18 mouse cellular contexts compared by ENCODE assay signal in genomic region chr16:6103713-6104112, GRCm38 (mm10).
"Had no signal": no experiment of that assay in that cellular context is flagged by ENCODE, and none has a peak within 500 bp of the region (broad histone marks: within the 10 kb centered on the region; RNA-seq: fewer than 3 reads in every experiment).

No protein-coding gene starts in this region.

- H3K4me2 ChIP-seq: lung, embryonic 14.5 days; midbrain, embryonic 12.5 days; neural tube, embryonic 13.5 days; neural tube, embryonic 15.5 days had no signal

- H3K9ac ChIP-seq: lung, embryonic 14.5 days; midbrain, embryonic 12.5 days; neural tube, embryonic 13.5 days; neural tube, embryonic 15.5 days had no signal

- H3K36me3 ChIP-seq: midbrain, embryonic 10.5 days; midbrain, embryonic 12.5 days; neural tube, embryonic 13.5 days; neural tube, embryonic 15.5 days had no signal

- H3K4me1 ChIP-seq: midbrain, embryonic 12.5 days; neural tube, embryonic 13.5 days; neural tube, embryonic 15.5 days had no signal

- H3K27ac ChIP-seq: midbrain, embryonic 10.5 days; midbrain, embryonic 12.5 days; neural tube, embryonic 13.5 days; neural tube, embryonic 15.5 days had no signal

- H3K4me3 ChIP-seq: midbrain, embryonic 10.5 days; midbrain, embryonic 12.5 days; myocyte; neural tube, embryonic 13.5 days; neural tube, embryonic 15.5 days had no signal

- ATAC-seq: midbrain, embryonic 16.5 days had no signal

- H3K27me3 ChIP-seq: neural tube, embryonic 13.5 days; neural tube, embryonic 15.5 days had no signal

- H3K9me3 ChIP-seq: midbrain, embryonic 10.5 days; midbrain, embryonic 12.5 days; neural tube, embryonic 13.5 days; neural tube, embryonic 15.5 days had no signal

- DNase-seq: lung, embryonic 14.5 days; lung, postnatal 10 days; lung, postnatal 4 days; midbrain, embryonic 14.5 days; retina, postnatal 1 day; right cerebral cortex, adult 18-20 months; right cerebral cortex, postnatal 25 days; right cerebral cortex, postnatal 4 days; spleen, adult 18-20 months; thymus, adult 18-20 months; thymus, postnatal 14 days; thymus, postnatal 36 days had no signal
